Mouse (Mus musculus) spleen, postnatal 10 days (tissue): ENCODE results near the gene Specc1l.

Source experiments
- DNase-seq, 2 experiments: peaks; one replicate each; pipeline ENCODE4 v3.0.0; 2021 to 2022; ENCODE audit warnings: low spot score in 2 of 2

Gene Specc1l

DNA sequence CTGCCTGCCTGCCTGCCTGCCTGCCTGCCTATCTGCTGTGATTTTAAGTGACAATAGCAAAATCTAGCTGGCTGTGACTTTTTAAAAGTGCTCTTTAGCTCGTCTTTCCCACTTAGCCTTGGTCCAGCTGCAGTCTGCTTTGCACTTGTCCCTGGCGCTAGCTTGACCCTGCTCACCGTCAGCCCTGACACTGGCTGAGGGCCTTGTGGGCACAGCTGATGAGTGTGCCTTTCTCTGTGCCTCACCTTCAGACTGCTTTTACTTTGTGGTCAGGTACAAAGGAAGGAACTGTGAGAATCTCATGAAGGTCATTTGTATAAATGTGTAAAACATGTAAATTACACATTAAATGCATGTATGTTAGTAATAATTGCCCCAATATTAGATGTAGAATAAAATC is 12.3 kb downstream of the Specc1l start:
- DNase-seq: no peak

DNA sequence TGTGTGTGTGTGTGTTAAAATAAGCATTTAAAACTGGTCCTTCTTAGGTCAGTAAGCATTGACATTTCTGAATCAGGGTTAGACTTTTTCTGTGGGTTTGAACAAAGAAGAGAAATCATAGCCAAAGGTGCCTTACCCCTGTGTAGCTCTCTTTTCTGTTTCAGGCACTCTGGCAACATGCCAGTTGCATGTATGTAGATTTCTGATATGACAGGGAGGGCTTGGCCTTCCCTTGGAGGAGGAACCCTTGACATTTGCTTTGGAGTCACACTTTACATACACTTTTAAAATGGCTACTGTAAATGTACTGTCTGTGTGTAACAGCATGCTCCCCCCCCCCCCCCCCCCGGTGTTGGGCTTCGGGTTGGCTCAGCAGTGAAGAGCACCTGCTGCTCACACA is 12.8 kb downstream of the Specc1l start:
- no peak for DNase-seq

GRCm38 (mm10) chr10:75227381-75227780 is 15.5 kb downstream of the Specc1l start:
- DNase-seq: no peak

DNA sequence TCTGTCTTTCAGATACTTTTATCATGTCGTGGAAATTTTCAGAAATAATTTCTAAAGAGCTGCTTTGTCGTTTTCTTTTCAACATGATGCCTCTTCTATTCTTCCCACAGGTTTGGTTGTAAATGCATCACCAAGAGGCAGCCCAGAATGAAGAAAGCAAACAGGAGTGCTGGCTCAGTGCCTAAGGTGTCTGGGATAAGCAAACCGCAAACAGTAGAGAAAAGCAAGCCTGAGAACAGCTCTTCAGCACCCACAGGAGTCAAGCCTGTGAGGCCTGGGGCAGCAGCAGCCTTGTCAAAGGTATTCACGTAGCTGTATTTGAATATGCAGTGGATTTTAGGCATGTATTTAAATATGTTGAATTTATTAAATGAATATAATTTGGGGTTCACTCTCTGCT is 18.7 kb downstream of the Specc1l start:
- DNase-seq: no peak

DNA sequence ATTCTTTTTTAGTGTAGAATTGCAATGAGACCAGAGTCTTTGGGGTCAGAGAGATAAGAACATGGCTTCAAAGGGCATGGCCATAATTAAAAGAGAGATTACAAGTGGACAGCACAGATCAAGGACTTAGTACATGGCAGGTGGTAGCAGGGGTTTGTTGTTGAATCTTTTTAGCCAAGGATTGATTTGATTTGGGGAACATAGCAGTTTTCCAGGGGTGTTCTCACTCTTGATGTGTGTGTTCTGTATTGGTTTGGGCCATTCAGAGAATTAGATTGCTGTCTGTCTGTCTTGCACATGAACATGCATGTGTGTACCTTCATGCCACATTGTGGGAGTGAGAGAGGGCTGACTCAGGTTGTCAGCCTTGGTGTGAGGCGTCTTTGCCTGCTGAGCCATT is 20.0 kb downstream of the Specc1l start:
- DNase-seq: no peak

- DNase-seq: no peak
These were observed 20.8 kb downstream of the Specc1l start for GRCm38 (mm10) chr10:75232612-75233155.

GRCm38 (mm10) chr10:75233489-75233888 is 21.6 kb downstream of the Specc1l start:
- no peak for DNase-seq

DNA sequence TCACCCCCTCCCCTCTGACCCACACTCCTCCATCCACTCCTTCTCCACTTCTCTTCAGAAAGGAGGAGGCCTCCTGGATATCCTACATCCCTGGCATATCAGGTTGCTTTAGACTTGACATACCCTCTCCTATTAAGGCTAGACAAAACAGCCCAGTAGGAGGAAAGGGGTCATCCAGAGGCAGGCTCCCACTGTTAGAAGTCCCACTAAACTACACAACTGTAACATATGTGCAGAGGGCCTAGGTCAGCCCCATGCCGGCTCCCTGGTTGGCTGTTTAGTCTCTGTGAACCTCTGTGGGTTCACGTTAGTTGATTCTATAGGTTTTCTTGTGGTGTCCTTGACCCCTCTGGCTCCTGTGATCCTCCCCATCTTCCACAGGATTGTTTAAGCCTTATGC is 23.9 kb downstream of the Specc1l start:
- no peak for DNase-seq

GRCm38 (mm10) chr10:75236156-75236555 is 24.3 kb downstream of the Specc1l start:
- DNase-seq: no peak

DNA sequence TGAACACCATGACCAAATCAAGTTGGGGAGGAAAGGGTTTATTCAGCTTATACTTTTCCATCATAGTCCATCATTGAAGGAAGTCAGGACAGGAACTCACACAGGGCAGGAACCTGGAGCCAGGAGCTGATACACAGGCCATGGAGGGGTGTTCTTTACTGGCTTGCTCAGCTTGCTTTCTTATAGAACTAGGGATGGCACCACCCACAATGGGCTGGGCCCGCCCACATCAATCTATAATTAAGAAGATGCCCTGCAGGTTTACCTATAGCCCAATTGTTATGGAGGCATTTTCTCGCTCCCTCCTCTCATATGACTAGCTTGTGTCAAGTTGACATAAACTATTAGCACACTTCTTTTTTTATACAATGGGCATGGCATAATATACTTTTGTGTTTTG is 25.3 kb downstream of the Specc1l start:
- DNase-seq: no peak

GRCm38 (mm10) chr10:75240583-75241250 is 28.8 kb downstream of the Specc1l start:
- no peak for DNase-seq

DNA sequence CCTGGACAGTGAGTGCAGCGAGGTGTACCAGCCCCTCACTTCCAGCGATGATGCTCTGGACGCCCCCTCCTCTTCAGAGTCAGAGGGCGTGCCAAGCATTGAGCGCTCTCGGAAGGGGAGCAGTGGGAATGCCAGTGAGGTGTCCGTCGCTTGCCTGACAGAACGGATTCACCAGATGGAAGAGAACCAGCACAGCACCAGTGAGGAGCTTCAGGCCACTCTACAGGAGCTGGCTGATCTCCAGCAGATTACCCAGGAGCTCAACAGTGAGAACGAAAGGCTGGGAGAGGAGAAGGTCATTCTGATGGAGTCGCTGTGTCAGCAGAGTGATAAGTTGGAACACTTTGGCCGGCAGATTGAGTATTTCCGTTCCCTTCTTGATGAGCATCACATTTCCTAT is 33.9 kb downstream of the Specc1l start:
- DNase-seq: no peak

- DNase-seq: no peak
These were observed 34.5 kb downstream of the Specc1l start for GRCm38 (mm10) chr10:75246331-75246730.

GRCm38 (mm10) chr10:75251011-75251410 is 39.1 kb downstream of the Specc1l start:
- no peak for DNase-seq

DNA sequence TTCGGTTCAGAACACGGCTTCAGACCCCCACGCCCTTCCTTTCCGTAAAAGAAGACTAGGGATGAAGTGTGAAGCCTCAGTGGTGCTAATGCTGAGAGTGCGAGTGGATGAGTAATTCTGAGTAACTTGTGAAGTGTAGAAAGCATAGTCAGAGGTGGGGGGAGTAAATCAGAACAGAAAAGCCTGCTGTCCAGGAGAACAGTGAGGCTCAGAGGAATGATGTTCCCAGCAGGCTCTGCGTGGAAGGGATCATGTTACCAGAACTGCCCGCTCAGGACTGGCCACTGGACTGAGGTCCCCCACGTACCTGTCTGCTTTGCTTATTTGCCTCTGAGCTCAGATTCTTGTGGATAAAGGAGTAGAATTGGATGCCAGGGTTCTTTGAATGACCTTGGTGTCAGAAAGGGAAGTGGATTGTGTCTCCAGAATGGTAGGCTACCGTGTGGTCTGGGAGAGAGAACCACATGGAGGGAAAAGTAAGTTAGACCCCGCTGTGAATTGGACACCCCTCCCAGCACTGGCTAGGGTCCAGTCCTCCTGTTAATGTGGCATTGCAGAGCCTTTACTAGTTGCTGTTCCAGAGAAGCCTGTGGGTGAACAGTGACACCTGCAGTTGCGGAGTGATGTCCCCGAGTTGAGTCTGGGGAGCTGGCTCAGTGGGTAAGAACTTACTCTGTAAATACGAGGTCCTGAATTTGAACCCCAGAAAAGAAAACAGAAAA is 40.6 kb downstream of the Specc1l start:
- DNase-seq: no peak

DNA sequence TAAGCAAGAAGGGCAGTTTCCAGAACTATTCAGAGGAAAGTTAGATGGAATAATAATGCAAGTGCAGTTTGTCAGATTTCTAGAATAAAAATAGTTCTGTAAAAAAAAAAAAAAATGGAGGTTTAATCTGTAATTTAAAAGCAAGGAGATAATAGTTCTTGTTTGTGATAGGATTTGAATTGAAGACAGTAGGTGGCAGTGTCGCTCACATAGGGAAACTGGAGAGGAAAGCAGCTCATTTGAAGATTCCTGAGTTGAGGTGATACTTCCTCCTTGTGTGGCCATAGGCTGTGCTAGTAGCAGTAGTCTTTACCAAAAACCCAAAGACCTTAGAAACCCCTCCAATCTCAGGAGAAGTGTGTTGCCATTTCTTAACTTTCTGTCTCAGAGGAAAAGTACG is 43.2 kb downstream of the Specc1l start:
- DNase-seq: peak in 1 of 2 experiments; percentile 30

DNA sequence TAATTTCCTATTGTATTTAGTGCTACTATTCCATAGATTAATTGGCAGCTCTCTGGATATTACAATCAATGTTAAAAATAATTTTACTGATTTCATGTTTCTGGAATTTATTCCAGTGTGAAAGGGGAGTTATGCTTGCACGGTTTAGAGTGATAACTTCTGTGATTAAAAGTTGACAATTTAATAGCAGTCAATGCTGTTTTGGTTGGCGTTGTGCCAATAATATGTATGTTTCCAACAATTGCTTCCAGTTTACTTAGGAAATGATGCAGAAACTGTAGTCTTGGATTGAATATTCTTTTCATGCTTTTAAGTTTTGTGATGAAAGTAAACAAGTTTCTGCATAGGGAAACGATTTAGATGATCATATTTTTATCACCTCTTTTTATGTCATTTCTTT is 45.5 kb downstream of the Specc1l start:
- no peak for DNase-seq

GRCm38 (mm10) chr10:75258241-75258640 is 46.4 kb downstream of the Specc1l start:
- peak in 1 of 2 experiments; percentile 66 for DNase-seq

- DNase-seq: no peak
These were observed 49.4 kb downstream of the Specc1l start for GRCm38 (mm10) chr10:75261268-75261667.

DNA sequence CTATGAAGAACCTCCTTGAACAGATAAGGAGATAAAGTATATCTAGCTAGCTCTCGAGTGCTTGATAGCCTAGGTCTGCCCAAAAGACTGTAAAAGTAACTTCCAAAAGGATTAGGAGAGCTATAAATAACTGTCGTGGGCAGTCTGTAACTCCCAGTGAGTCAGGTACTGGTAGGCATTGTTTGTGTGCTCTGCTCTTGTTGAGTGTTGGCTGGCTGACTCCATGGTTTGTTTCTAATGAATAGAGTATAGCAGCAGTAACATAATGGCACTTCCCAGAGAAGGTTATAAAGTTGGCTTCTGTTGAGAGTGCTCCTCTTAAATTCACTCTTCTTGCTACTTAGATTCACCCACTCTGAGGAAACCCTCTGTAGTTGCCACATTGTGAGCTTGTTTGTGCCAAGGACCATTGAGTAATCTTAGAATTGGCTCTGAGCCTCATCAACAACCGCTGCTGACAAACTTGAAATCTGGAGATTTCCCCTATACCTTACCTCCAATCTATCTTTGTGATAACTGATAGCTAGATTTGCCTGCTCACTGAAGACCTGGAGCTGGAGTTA is 53.2 kb downstream of the Specc1l start:
- no peak for DNase-seq

DNA sequence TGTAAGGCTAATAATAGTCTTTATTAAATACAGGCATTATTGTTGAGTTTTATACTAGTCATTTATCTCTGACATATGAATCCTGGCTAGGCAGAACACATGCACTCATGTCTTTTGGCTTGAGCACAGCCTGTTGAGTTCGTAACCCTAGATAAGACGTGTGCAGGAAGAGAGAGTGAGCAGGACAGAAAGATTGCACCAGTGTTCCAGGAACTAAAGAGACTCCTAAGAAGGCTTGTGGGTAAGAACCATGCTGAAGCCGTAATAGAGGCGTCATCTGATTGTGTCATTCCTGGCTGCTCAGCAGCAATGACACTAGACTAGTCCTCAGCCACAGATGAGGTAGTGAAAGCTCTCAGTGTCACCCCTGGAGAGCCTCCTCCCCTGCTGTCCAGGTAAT is 61.1 kb downstream of the Specc1l start:
- DNase-seq: no peak

DNA sequence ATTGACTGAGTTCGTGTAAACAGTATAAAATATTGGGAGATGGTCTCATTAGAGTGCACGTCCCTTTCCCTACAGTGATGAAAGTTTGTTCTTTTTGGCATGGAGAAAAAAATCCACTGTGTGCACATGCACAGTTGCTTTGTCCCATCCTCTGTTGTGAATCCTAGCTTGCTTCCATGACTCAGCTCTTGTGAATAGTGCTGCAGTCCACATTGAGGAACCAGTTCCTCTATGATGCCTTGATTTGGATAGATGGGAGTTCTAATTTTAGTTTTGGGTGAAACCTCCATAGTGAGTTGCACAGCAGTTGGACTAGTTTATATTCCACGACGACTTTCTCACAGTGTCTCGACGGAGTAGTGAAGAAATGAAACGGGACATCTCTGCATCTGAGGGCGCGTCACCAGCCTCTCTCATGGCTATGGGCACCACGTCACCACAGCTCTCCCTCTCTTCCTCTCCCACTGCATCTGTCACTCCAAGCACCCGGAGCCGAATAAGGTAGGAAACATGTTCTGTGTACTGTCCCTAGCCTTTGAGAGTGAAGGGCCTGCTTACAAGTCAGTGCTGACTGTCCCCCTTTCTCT is 64.6 kb downstream of the Specc1l start:
- no peak for DNase-seq

GRCm38 (mm10) chr10:75277501-75277900 is 65.6 kb downstream of the Specc1l start:
- peak in 1 of 2 experiments; percentile 38 for DNase-seq
